Mouse (Mus musculus): ENCODE results near the gene Zfp511. TPM values are rescaled to one million over a fixed set of nuclear protein-coding genes. Genes with fewer than 3 reads are reported as not detected.
A peak's percentile ranks its signal among the peaks of the same experiment; 100 is the strongest.

The Zfp511 gene
- polyA plus RNA-seq, 1 experiment from 2014 or later, result 32.9 TPM

- 80% methylated on average over 4 of the region's 4 CpGs for WGBS
Observed at GRCm38 (mm10) chr7:140054124-140054523, 17.9 kb downstream of the Zfp511 start.

GRCm38 (mm10) chr7:140057413-140058407, 21.5 kb downstream of the Zfp511 start:
- peak overlapping the region; percentile 43 for H3K4me3 ChIP-seq (replicated peaks)
- H3K27ac ChIP-seq, result no peak overlapping the region
- peak; percentile 60 for ATAC-seq
- peak overlapping the region; percentile 45 for H3K9ac ChIP-seq
- peak overlapping the region; percentile 91 for H3K4me2 ChIP-seq (replicated peaks)
- peaks cover 23% of the 10 kb centered on the region for H3K4me1 ChIP-seq (replicated peaks)
- peaks cover 78% of the 10 kb centered on the region for H3K27me3 ChIP-seq (replicated peaks)
- H3K9me3 ChIP-seq, result no peaks in the 10 kb centered on the region
- WGBS, result 3% methylated on average over 53 of the region's 53 CpGs
- H3K36me3 ChIP-seq, result no peaks in the 10 kb centered on the region

More at GRCm38 (mm10) chr7:140054124-140054523, 17.9 kb downstream of the Zfp511 start:
- H3K4me1 ChIP-seq (replicated peaks), result peaks cover 15% of the 10 kb centered on the region
- H3K36me3 ChIP-seq, result no peaks in the 10 kb centered on the region
- ATAC-seq, result no peak
- H3K4me2 ChIP-seq (replicated peaks), result no peak overlapping the region
- H3K27me3 ChIP-seq (replicated peaks), result peaks cover 72% of the 10 kb centered on the region
- no peaks in the 10 kb centered on the region for H3K9me3 ChIP-seq
- no peak overlapping the region for H3K4me3 ChIP-seq (replicated peaks)
- H3K9ac ChIP-seq, result no peak overlapping the region
- no peak overlapping the region for H3K27ac ChIP-seq

- H3K27me3 ChIP-seq (replicated peaks), result peaks cover 75% of the 10 kb centered on the region
- no peaks in the 10 kb centered on the region for H3K36me3 ChIP-seq
- ATAC-seq, result no peak
- WGBS, result 33% methylated on average over 7 of the region's 7 CpGs
- peak overlapping the region; percentile 91 for H3K4me2 ChIP-seq (replicated peaks)
- H3K4me3 ChIP-seq (replicated peaks), result peak overlapping the region; percentile 43
- H3K4me1 ChIP-seq (replicated peaks), result peaks cover 23% of the 10 kb centered on the region
- no peaks in the 10 kb centered on the region for H3K9me3 ChIP-seq
- H3K27ac ChIP-seq, result no peak overlapping the region
- H3K9ac ChIP-seq, result peak overlapping the region; percentile 45; the same call in 1 of the 2 replicates
Observed at GRCm38 (mm10) chr7:140058528-140058927, 22.3 kb downstream of the Zfp511 start.

GRCm38 (mm10) chr7:140059601-140060000, 23.4 kb downstream of the Zfp511 start:
- 47% methylated on average over 4 of the region's 4 CpGs for WGBS

GRCm38 (mm10) chr7:140060936-140061831, 25.0 kb downstream of the Zfp511 start:
- peak overlapping the region; percentile 86 for H3K4me2 ChIP-seq (replicated peaks)
- no peaks in the 10 kb centered on the region for H3K36me3 ChIP-seq
- peak overlapping the region; percentile 36 for H3K4me3 ChIP-seq (replicated peaks)
- no peaks in the 10 kb centered on the region for H3K9me3 ChIP-seq
- H3K27ac ChIP-seq, result no peak overlapping the region
- ATAC-seq, result peak; percentile 40
- H3K27me3 ChIP-seq (replicated peaks), result peaks cover 87% of the 10 kb centered on the region
- under 1% methylated on average over 47 of the region's 47 CpGs for WGBS
- peaks cover 23% of the 10 kb centered on the region for H3K4me1 ChIP-seq (replicated peaks)
- peak overlapping the region; percentile 14; the same call in 1 of the 2 replicates for H3K9ac ChIP-seq

More at GRCm38 (mm10) chr7:140059601-140060000, 23.4 kb downstream of the Zfp511 start:
- Histone ChIP-seq H3K9me3 (no peaks in the 10 kb centered on the region), H3K9ac (no peak overlapping the region), H3K27me3 (replicated peaks) (peaks cover 84% of the 10 kb centered on the region), H3K4me3 (replicated peaks) (no peak overlapping the region), H3K36me3 (no peaks in the 10 kb centered on the region), H3K4me1 (replicated peaks) (peaks cover 23% of the 10 kb centered on the region), H3K27ac (no peak overlapping the region), H3K4me2 (replicated peaks) (no peak overlapping the region)
- no peak for ATAC-seq

- no peaks in the 10 kb centered on the region for H3K36me3 ChIP-seq
- peak overlapping the region; percentile 36 for H3K4me3 ChIP-seq (replicated peaks)
- whole genome bisulfite sequencing, result 3% methylated on average over 6 of the region's 6 CpGs
- H3K4me2 ChIP-seq (replicated peaks), result peak overlapping the region; percentile 86
- H3K9ac ChIP-seq, result no peak overlapping the region
- H3K27me3 ChIP-seq (replicated peaks), result peaks cover 81% of the 10 kb centered on the region
- H3K9me3 ChIP-seq, result no peaks in the 10 kb centered on the region
- H3K4me1 ChIP-seq (replicated peaks), result peaks cover 23% of the 10 kb centered on the region
- H3K27ac ChIP-seq, result no peak overlapping the region
- ATAC-seq, result no peak
Observed at GRCm38 (mm10) chr7:140061832-140062130, 25.6 kb downstream of the Zfp511 start.

- Histone ChIP-seq H3K27me3 (replicated peaks) (peaks cover 76% of the 10 kb centered on the region), H3K4me2 (replicated peaks) (peak overlapping the region; percentile 86; the same call in 1 of the 2 replicates), H3K4me3 (replicated peaks) (no peak overlapping the region), H3K9ac (no peak overlapping the region), H3K36me3 (no peaks in the 10 kb centered on the region), H3K4me1 (replicated peaks) (peaks cover 23% of the 10 kb centered on the region), H3K27ac (no peak overlapping the region), H3K9me3 (no peaks in the 10 kb centered on the region)
- peak; percentile 55 for ATAC-seq
- 17% methylated on average over 11 of the region's 11 CpGs for WGBS
Observed at GRCm38 (mm10) chr7:140062307-140062706, 26.1 kb downstream of the Zfp511 start.

- H3K9ac ChIP-seq, result no peak overlapping the region
- WGBS, result 17% methylated on average over 7 of the region's 7 CpGs
- ATAC-seq, result no peak
- H3K4me2 ChIP-seq (replicated peaks), result no peak overlapping the region
- H3K27me3 ChIP-seq (replicated peaks), result peaks cover 68% of the 10 kb centered on the region
- H3K9me3 ChIP-seq, result no peaks in the 10 kb centered on the region
- H3K4me1 ChIP-seq (replicated peaks), result peaks cover 18% of the 10 kb centered on the region
- H3K27ac ChIP-seq, result no peak overlapping the region
- no peaks in the 10 kb centered on the region for H3K36me3 ChIP-seq
- no peak overlapping the region for H3K4me3 ChIP-seq (replicated peaks)
Observed at GRCm38 (mm10) chr7:140063092-140063491, 26.9 kb downstream of the Zfp511 start.

- H3K4me1 ChIP-seq (replicated peaks), result peaks cover 6% of the 10 kb centered on the region; the same call in 1 of the 2 replicates
- no peaks in the 10 kb centered on the region for H3K9me3 ChIP-seq
- H3K27ac ChIP-seq, result no peak overlapping the region
- H3K9ac ChIP-seq, result no peak overlapping the region
- H3K27me3 ChIP-seq (replicated peaks), result peaks cover 25% of the 10 kb centered on the region
- no peak overlapping the region for H3K4me3 ChIP-seq (replicated peaks)
- ATAC-seq, result no peak
- no peak overlapping the region for H3K4me2 ChIP-seq (replicated peaks)
- WGBS, result 53% methylated on average over 6 of the region's 6 CpGs
- H3K36me3 ChIP-seq, result no peaks in the 10 kb centered on the region
Observed at GRCm38 (mm10) chr7:140067397-140067796, 31.2 kb downstream of the Zfp511 start.

- peak overlapping the region; percentile 62 for H3K4me2 ChIP-seq (replicated peaks)
- H3K36me3 ChIP-seq, result no peaks in the 10 kb centered on the region
- ATAC-seq, result 0 out of 2 replicates have a peak, but pooled peaks have one; percentile 12
- H3K27me3 ChIP-seq (replicated peaks), result peaks cover 4% of the 10 kb centered on the region
- H3K4me1 ChIP-seq (replicated peaks), result peaks cover 6% of the 10 kb centered on the region; the same call in 1 of the 2 replicates
- H3K9me3 ChIP-seq, result no peaks in the 10 kb centered on the region
- H3K27ac ChIP-seq, result no peak overlapping the region
- WGBS, result 36% methylated on average over 39 of the region's 39 CpGs
- H3K9ac ChIP-seq, result peak overlapping the region; percentile 3; the same call in 1 of the 2 replicates
- H3K4me3 ChIP-seq (replicated peaks), result peak overlapping the region; percentile 22
Observed at GRCm38 (mm10) chr7:140070042-140070711, 34.0 kb downstream of the Zfp511 start.

- Histone ChIP-seq H3K36me3 (no peaks in the 10 kb centered on the region), H3K9ac (no peak overlapping the region), H3K4me2 (replicated peaks) (no peak overlapping the region), H3K27me3 (replicated peaks) (peaks cover 38% of the 10 kb centered on the region), H3K4me1 (replicated peaks) (0 out of 2 replicates have a peak, but pooled peaks cover 5% of the 10 kb centered on the region), H3K4me3 (replicated peaks) (no peak overlapping the region), H3K9me3 (no peaks in the 10 kb centered on the region), H3K27ac (no peak overlapping the region)
- WGBS, result 71% methylated on average over 6 of the region's 6 CpGs
- no peak for ATAC-seq
Observed at GRCm38 (mm10) chr7:140077698-140078097, 41.5 kb downstream of the Zfp511 start.

Measured in intestine, embryonic 15.5 days (tissue).